Mouse (Mus musculus) brain, embryonic 14.5 days (tissue): ENCODE measurements around the gene Exosc1.

Experiments
- CTCF ChIP-seq: fragments of 200-500 bp; IDR thresholded peaks from 2 replicates; pipeline ENCODE4 v1.5.1; 2012; ENCODE audit warnings: inconsistent platforms, mild to moderate bottlenecking, moderate library complexity, borderline replicate concordance; ENCODE audit not compliant: insufficient read depth, insufficient read length; ENCODE audit errors: extremely low read depth
- POLR2A ChIP-seq: fragments of 200-500 bp; IDR thresholded peaks from 2 replicates; pipeline ENCODE4 v1.6.1; 2012; ENCODE audit warnings: mild to moderate bottlenecking, inconsistent platforms, borderline replicate concordance; ENCODE audit not compliant: poor library complexity, insufficient read depth, insufficient read length, severe bottlenecking; ENCODE audit errors: extremely low read depth

DNA sequence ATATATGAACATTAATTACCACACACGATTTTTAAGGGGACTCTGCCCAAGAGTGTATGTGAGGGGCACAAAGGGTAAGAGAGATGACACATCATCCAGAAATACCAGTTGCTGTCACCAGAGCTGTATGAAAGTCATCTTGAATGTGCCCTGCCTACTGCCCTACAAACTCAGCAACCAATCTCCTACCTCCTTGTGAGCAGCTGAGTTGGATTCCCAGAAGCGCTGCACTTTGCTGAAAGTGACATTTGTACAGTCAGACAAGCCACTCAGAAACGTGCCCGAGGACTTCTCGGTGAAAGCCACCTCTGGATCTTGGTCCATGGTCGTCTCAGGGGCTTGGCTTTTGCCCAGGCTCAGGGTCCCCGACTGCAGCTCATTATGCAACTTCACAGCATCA, 38.3 kb downstream of the Exosc1 start:
- TF ChIP-seq POLR2A (no peak), CTCF (no peak)
